19 mouse cellular contexts compared by ENCODE assay signal in the genomic region with DNA sequence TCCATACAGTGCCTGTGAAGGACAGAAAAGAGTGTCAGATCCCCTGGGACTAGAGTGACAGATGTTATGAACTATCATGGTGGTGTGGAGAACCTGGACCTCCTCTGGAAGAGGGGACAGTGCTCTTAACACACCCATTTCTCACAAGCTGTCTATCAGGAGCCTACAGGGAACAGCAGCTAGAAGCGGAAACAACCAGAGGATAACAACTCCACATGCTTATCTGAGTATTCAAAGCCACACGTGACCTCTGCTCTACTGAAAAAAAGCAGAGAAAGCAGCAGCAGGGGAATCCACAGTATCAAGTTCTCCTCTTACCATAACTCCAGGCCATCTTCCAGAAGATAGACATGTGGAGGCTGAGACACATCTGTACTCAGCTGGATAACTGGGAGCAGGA.
DNase-seq lines count a peak whose midpoint lies in the region; ATAC-seq lines count a peak whose summit lies in the region.
"Had no signal": no experiment of that assay in that cellular context is flagged by ENCODE, and none has a peak within 500 bp of the region (broad histone marks: within the 10 kb centered on the region; RNA-seq: fewer than 3 reads in every experiment).

No protein-coding gene starts in this region.

- no peaks in the 10 kb centered on the region for H3K27me3 ChIP-seq in hindbrain, embryonic 11.5 days (ENCODE audit: control insufficient read depth, insufficient read depth, low read length)
- H3K27me3 ChIP-seq in hindbrain, embryonic 10.5 days (ENCODE audit: insufficient read depth, poor library complexity, severe bottlenecking) = no peaks in the 10 kb centered on the region
- H3K27me3 ChIP-seq in liver, embryonic 12.5 days (replicated peaks) = no peaks in the 10 kb centered on the region
- H3K27me3 ChIP-seq in stomach, embryonic 15.5 days (replicated peaks) = no peaks in the 10 kb centered on the region
- H3K27me3 ChIP-seq: heart, embryonic 13.5 days; hindbrain, embryonic 13.5 days had no signal

- no peak overlapping the region for H3K4me3 ChIP-seq in hindbrain, embryonic 11.5 days (ENCODE audit: low read depth, low read length)
- no peak overlapping the region for H3K4me3 ChIP-seq in hindbrain, embryonic 10.5 days
- H3K4me3 ChIP-seq in liver, embryonic 12.5 days = no peak overlapping the region
- no peak overlapping the region for H3K4me3 ChIP-seq in stomach, embryonic 15.5 days (replicated peaks)
- H3K4me3 ChIP-seq: erythroblast, embryonic 14.5 days; heart, embryonic 13.5 days; hindbrain, embryonic 13.5 days had no signal

- intact Hi-C loops in gastrocnemius, postnatal 14 days (cut with DNase I; ENCODE audit: low total_unique reads) = no loop called here

- no peak overlapping the region for H3K4me2 ChIP-seq in hindbrain, embryonic 11.5 days (replicated peaks; ENCODE audit: low read depth, low read length)
- H3K4me2 ChIP-seq in liver, embryonic 12.5 days = peak overlapping the region; percentile 48
- no peak overlapping the region for H3K4me2 ChIP-seq in stomach, embryonic 15.5 days
- H3K4me2 ChIP-seq: heart, embryonic 13.5 days; hindbrain, embryonic 13.5 days had no signal

- WGBS in hindbrain, embryonic 11.5 days = 78% methylated on average over 2 of the region's 2 CpGs
- 85% methylated on average over 2 of the region's 2 CpGs for WGBS in hindbrain, embryonic 10.5 days
- WGBS in liver, embryonic 12.5 days (ENCODE audit: insufficient replicate concordance) = 4% methylated on average over 2 of the region's 2 CpGs
- WGBS in stomach, embryonic 15.5 days = 80% methylated on average over 2 of the region's 2 CpGs

- ATAC-seq in hindbrain, embryonic 11.5 days (ENCODE audit: low FRiP score) = 0 out of 2 replicates have a peak, but pooled peaks have one; percentile 43
- peak; percentile 100 for ATAC-seq in liver, embryonic 12.5 days
- peak; percentile 91; the same call in 1 of the 2 replicates for ATAC-seq in stomach, embryonic 15.5 days (ENCODE audit: insufficient read depth, low FRiP score, low read depth)
- ATAC-seq: forebrain, postnatal 0 days; lung, postnatal 0 days had no signal

- no peak for DNase-seq in hindbrain, embryonic 11.5 days (ENCODE audit: low spot score)
- DNase-seq in hindbrain, embryonic 10.5 days (ENCODE audit: low spot score) = no peak
- peak; percentile 51 for DNase-seq in c-Kit-positive CD71-positive TER-119-negative erythroid progenitor cells, embryonic 14.5 days (ENCODE audit: low read depth)
- no peak for DNase-seq in layer of hippocampus, postnatal 36 days
- DNase-seq in gastrocnemius, postnatal 14 days = no peak
- DNase-seq: adrenal gland, adult 8-10 months; cerebellum, adult 9-10 months; forebrain, postnatal 0 days; gastrocnemius, postnatal 25 days; kidney, adult 18-20 months; kidney, postnatal 4 days; right cerebral cortex, postnatal 4 days; thymus, postnatal 14 days had no signal

- no peak overlapping the region for H3K27ac ChIP-seq in hindbrain, embryonic 11.5 days (ENCODE audit: low read depth, low read length)
- H3K27ac ChIP-seq in hindbrain, embryonic 10.5 days = no peak overlapping the region
- peak overlapping the region; percentile 86 for H3K27ac ChIP-seq in liver, embryonic 12.5 days
- no peak overlapping the region for H3K27ac ChIP-seq in stomach, embryonic 15.5 days
- H3K27ac ChIP-seq: heart, embryonic 13.5 days; hindbrain, embryonic 13.5 days had no signal

- H3K9me3 ChIP-seq in hindbrain, embryonic 11.5 days (ENCODE audit: control insufficient read depth, low read length) = no peaks in the 10 kb centered on the region
- H3K9me3 ChIP-seq in hindbrain, embryonic 10.5 days = 0 out of 2 replicates have a peak, but pooled peaks cover 4% of the 10 kb centered on the region
- no peaks in the 10 kb centered on the region for H3K9me3 ChIP-seq in liver, embryonic 12.5 days (replicated peaks)
- no peaks in the 10 kb centered on the region for H3K9me3 ChIP-seq in stomach, embryonic 15.5 days
- H3K9me3 ChIP-seq: heart, embryonic 13.5 days; hindbrain, embryonic 13.5 days had no signal

- no peaks in the 10 kb centered on the region for H3K4me1 ChIP-seq in hindbrain, embryonic 11.5 days (replicated peaks; ENCODE audit: control insufficient read depth, insufficient read depth, low read length)
- no peaks in the 10 kb centered on the region for H3K4me1 ChIP-seq in hindbrain, embryonic 10.5 days (replicated peaks)
- peaks cover 29% of the 10 kb centered on the region for H3K4me1 ChIP-seq in liver, embryonic 12.5 days
- no peaks in the 10 kb centered on the region for H3K4me1 ChIP-seq in stomach, embryonic 15.5 days
- H3K4me1 ChIP-seq: hindbrain, embryonic 13.5 days had no signal

- no peaks in the 10 kb centered on the region; the same call in 1 of the 2 replicates for H3K36me3 ChIP-seq in hindbrain, embryonic 11.5 days (ENCODE audit: control insufficient read depth, insufficient read depth, low read length)
- peaks cover 69% of the 10 kb centered on the region for H3K36me3 ChIP-seq in hindbrain, embryonic 10.5 days
- H3K36me3 ChIP-seq in liver, embryonic 12.5 days = peaks cover 48% of the 10 kb centered on the region
- peaks cover 7% of the 10 kb centered on the region for H3K36me3 ChIP-seq in stomach, embryonic 15.5 days

- no peak overlapping the region for H3K9ac ChIP-seq in hindbrain, embryonic 11.5 days (ENCODE audit: low read depth, low read length)
- peak overlapping the region; percentile 40; the same call in 1 of the 2 replicates for H3K9ac ChIP-seq in liver, embryonic 12.5 days
- H3K9ac ChIP-seq in stomach, embryonic 15.5 days = no peak overlapping the region
- H3K9ac ChIP-seq: forebrain, postnatal 0 days; heart, embryonic 13.5 days; hindbrain, embryonic 13.5 days had no signal

Comparison
In these comparisons a context has a peak if more than half of its experiments do, and no peak if none do; other contexts are left out.
1. ATAC-seq: peak in every context shown above with its lines; median percentile 100 in liver, embryonic 12.5 days; 91 in stomach, embryonic 15.5 days; 43 in hindbrain, embryonic 11.5 days.